Mouse (Mus musculus): ENCODE results near the gene Syde2. TPM values are rescaled to one million over a fixed set of nuclear protein-coding genes. Genes with fewer than 3 reads are reported as not detected.

The Syde2 gene
- total and polyA plus RNA-seq, 3 experiments = 0.10 to 0.30 TPM; not detected in 1

GRCm38 (mm10) chr3:145986317-145987001 lies 1.2 kb upstream of the Syde2 start:
- no peak overlapping the region for H3K4me2 ChIP-seq (ENCODE audit: insufficient read depth, low read depth, poor library complexity, severe bottlenecking)

GRCm38 (mm10) chr3:145987970-145988683 lies 457 bp downstream of the Syde2 start:
- TF ChIP-seq NELFE (IDR thresholded peaks at IDR 0.05; ENCODE audit: low read depth, low read length) (no peak), GABPA (IDR thresholded peaks at IDR 0.05; ENCODE audit: insufficient replicate concordance, low read depth, low read length) (no peak)
- Histone ChIP-seq H3K27me3 (replicated peaks) (peaks cover 2% of the 10 kb centered on the region), H3K79me2 (replicated peaks; ENCODE audit: control insufficient read depth, extremely low read depth, insufficient read depth, poor library complexity, severe bottlenecking) (no peaks in the 10 kb centered on the region), H3K9me3 (replicated peaks; ENCODE audit: low read length) (peaks cover 20% of the 10 kb centered on the region), H3K36me3 (replicated peaks in 1 of 2; ENCODE audit: control insufficient read depth in 1 of 2, insufficient read depth in 1 of 2, low read length in 1 of 2) (no peaks in the 10 kb centered on the region), H3K4me2 (ENCODE audit: insufficient read depth, low read depth, poor library complexity, severe bottlenecking) (no peak overlapping the region), H3K9ac (ENCODE audit: insufficient read depth, low read depth) (no peak overlapping the region), H3K27ac (ENCODE audit: insufficient read depth, low read depth) (no peak overlapping the region), H3K4me1 (ENCODE audit: control insufficient read depth in 1 of 2, insufficient read depth in 2 of 2) (peaks cover 0 to 9% of the 10 kb centered on the region in 2 experiments; a peak in 2 of 4 replicates), H3K4me3 (replicated peaks in 1 of 3; ENCODE audit: low read depth in 2 of 3, low read length in 2 of 3, poor library complexity in 1 of 3) (peak overlapping the region in 1 of 3 experiments; percentile 5)
- in situ Hi-C loops (cut with MboI; ENCODE audit: low pct_ligation_motif_present, low pct_unique_long_range_greater_than_20kb, low sequenced_read_pairs) (no loop called here), dilution Hi-C loops (cut with MboI; ENCODE audit: extremely low pct_ligation_motif_present, extremely low pct_unique_long_range_greater_than_20kb, low sequenced_read_pairs) (no loop called here)
- DNase-seq (ENCODE audit: extremely low read depth) = no peak

More at GRCm38 (mm10) chr3:145986317-145987001, 1.2 kb upstream of the Syde2 start:
- no peak overlapping the region for H3K27ac ChIP-seq (ENCODE audit: insufficient read depth, low read depth)
- no peaks in the 10 kb centered on the region for H3K79me2 ChIP-seq (replicated peaks; ENCODE audit: control insufficient read depth, extremely low read depth, insufficient read depth, poor library complexity, severe bottlenecking)
- DNase-seq (ENCODE audit: extremely low read depth) = no peak
- in situ Hi-C loops (cut with MboI; ENCODE audit: low pct_ligation_motif_present, low pct_unique_long_range_greater_than_20kb, low sequenced_read_pairs) = no loop called here
- H3K36me3 ChIP-seq (replicated peaks in 1 of 2; ENCODE audit: control insufficient read depth in 1 of 2, insufficient read depth in 1 of 2, low read length in 1 of 2) = no peaks in the 10 kb centered on the region
- dilution Hi-C loops (cut with MboI; ENCODE audit: extremely low pct_ligation_motif_present, extremely low pct_unique_long_range_greater_than_20kb, low sequenced_read_pairs) = no loop called here
- H3K4me1 ChIP-seq (ENCODE audit: control insufficient read depth in 1 of 2, insufficient read depth in 2 of 2) = peaks cover 0 to 8% of the 10 kb centered on the region in 2 experiments; a peak in 1 of 4 replicates
- TF ChIP-seq POLR2A (IDR thresholded peaks at IDR 0.05; ENCODE audit: low read depth, low read length) (no peak), NELFE (IDR thresholded peaks at IDR 0.05; ENCODE audit: low read depth, low read length) (no peak), MAZ (IDR thresholded peaks at IDR 0.05; ENCODE audit: low read depth, low read length) (no peak), USF2 (conservative IDR thresholded peaks at IDR 0.05; ENCODE audit: low read depth, low read length) (no peak), CTCF (conservative IDR thresholded peaks at IDR 0.05 in 1 of 2, IDR thresholded peaks at IDR 0.05 in 1 of 2; ENCODE audit: low read depth in 2 of 2, low read length in 2 of 2) (no peak), BHLHE40 (IDR thresholded peaks at IDR 0.05; ENCODE audit: low read depth, low read length) (no peak), ETS1 (conservative IDR thresholded peaks at IDR 0.05; ENCODE audit: low read depth, low read length) (no peak), MXI1 (IDR thresholded peaks at IDR 0.05; ENCODE audit: low read depth, low read length) (no peak), MAX (IDR thresholded peaks at IDR 0.05; ENCODE audit: low read length) (no peak), USF1 (IDR thresholded peaks at IDR 0.05; ENCODE audit: low read depth, low read length) (no peak), JUN (IDR thresholded peaks at IDR 0.05; ENCODE audit: insufficient read depth, low read depth, low read length) (no peak), E2F4 (IDR thresholded peaks at IDR 0.05; ENCODE audit: insufficient replicate concordance, low read depth, low read length) (no peak)
- no peak overlapping the region for H3K4me3 ChIP-seq (replicated peaks in 1 of 3; ENCODE audit: low read depth in 2 of 3, low read length in 2 of 3, poor library complexity in 1 of 3)
- H3K9ac ChIP-seq (ENCODE audit: insufficient read depth, low read depth) = no peak overlapping the region
- H3K9me3 ChIP-seq (replicated peaks; ENCODE audit: low read length) = peaks cover 20% of the 10 kb centered on the region
- peaks cover 2% of the 10 kb centered on the region for H3K27me3 ChIP-seq (replicated peaks)

Measured in CH12.LX (cell line).